Mouse (Mus musculus): ENCODE data around the gene Zfp704.

Gene Zfp704

GRCm38 (mm10) chr3:9461660-9462059 lies 148.2 kb downstream of the Zfp704 start:
- no peak for DNase-seq (ENCODE audit: low spot score in 2 of 2)

DNA sequence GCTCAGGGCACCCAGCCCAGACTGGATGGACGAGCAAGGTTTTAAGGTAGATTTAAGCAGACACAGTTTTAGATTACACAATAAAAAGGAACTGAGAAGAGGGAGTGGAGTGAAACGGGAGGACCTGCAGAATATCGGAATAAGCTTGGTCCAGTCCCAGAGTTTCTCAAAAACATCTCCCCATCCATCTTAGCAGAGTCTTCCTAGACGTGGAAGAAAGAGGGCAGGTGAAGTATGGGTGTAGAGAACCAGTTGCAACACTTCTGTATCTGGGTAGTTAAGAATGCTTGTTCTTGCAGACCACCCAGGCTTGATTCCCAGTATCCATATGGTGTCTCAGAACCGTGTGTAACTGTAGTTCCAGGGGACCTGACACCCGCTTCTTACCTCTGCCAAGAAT lies 149.6 kb downstream of the Zfp704 start:
- no peak for DNase-seq (ENCODE audit: low spot score in 2 of 2)

GRCm38 (mm10) chr3:9456380-9456890 lies 153.4 kb downstream of the Zfp704 start:
- DNase-seq (ENCODE audit: low spot score in 2 of 2), result no peak

GRCm38 (mm10) chr3:9455351-9455750 lies 154.5 kb downstream of the Zfp704 start:
- DNase-seq (ENCODE audit: low spot score in 2 of 2), result no peak

DNA sequence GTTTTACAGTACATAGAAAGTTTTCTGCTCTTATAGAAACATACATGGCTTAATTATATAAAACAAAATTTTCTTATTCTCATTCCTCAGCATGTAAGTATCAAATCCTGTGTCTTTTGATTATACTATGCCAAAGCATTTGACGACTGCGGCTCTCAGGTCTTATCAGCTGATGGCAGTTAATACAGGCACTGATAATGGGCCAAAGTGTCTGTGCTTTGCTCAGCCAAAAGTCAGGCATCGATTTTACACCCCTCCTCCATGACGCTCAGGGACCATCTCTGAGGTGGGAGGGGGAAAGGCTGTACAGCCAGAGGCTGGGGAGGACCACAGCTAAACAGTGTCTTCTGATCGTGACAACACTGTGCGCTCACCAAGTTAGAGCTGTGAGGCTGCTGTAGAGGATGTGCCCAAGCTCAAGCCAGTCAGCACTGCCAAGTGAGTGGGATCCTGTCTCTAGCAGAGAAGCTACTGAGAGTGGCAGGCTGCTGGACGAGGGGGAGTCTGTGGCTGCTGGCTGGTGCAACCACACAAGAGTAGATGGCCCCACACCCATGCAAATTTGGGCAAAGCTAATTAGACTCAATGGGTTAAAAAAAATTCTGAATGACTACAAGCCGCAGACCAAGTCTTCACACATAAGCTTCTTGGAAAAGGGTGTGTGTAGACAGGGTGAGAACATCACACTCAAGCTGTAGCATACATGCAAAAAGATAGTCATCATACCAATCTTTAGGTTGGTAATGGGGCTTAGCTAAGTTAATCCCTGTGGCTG lies 155.1 kb downstream of the Zfp704 start:
- DNase-seq (ENCODE audit: low spot score in 2 of 2), result no peak

GRCm38 (mm10) chr3:9450521-9450920 lies 159.4 kb downstream of the Zfp704 start:
- no peak for DNase-seq (ENCODE audit: low spot score in 2 of 2)

DNA sequence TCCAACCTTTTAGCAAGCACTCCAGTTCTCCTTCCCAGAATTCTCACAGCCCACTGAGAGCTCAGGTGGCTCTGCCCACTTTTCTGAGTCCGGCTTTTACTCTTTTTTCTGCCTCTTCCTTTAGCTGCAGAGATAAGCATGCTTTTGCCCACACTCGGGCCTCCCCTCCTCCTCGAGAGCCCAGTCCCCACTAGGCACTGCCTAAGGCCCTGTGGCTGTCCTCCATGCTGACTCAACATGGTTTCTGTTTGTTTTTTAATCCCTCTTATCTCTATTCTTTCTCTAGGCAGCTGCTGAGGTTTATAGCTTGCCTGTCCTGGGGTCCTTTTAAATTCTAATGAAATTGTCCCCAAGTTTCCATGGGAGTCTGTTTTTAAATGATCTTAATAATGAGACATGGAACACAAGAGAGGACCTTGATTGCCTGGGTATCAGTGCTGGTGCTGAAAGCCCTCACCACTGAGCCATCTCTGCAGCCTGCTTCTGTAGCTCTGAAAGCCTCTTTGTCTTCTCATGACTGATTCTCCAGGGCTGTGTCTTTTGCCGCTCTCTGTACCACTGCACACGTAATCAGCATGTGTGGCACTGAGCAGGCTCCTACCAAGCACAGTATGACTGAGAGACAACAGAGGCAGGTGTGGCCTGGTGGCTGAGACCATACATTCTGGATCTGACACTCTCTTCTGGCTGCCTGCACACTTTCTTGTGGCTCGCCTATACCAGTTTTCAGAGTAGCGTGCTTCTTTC lies 160.5 kb downstream of the Zfp704 start:
- no peak for DNase-seq (ENCODE audit: low spot score in 2 of 2)

DNA sequence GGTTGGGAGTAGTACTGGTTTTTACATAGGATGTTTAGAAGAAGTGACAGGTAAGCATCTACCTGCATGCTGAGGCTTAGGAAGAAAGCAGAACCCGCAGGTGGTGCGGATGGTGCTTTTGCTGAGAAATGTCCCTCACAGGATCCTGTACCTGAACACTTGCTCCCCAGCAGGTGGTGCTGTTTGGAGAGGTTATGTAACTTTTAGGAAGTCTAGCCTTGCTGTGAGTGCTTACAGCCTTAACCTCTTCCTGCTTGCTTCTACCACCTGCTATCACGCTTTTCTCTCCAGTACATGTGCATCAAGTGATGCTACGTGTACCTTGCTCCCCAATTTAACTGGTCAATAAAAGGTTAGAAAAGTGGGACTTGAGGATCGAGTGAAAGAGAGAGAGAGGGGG lies 161.3 kb downstream of the Zfp704 start:
- no peak for DNase-seq (ENCODE audit: low spot score in 2 of 2)

GRCm38 (mm10) chr3:9444558-9444957 lies 165.3 kb downstream of the Zfp704 start:
- no peak for DNase-seq (ENCODE audit: low spot score in 2 of 2)

- no peak for DNase-seq (ENCODE audit: low spot score in 2 of 2)
Observed at GRCm38 (mm10) chr3:9443981-9444380, 165.9 kb downstream of the Zfp704 start.

- no peak for DNase-seq (ENCODE audit: low spot score in 2 of 2)
Observed at GRCm38 (mm10) chr3:9443476-9443875, 166.4 kb downstream of the Zfp704 start.

- no peak for DNase-seq (ENCODE audit: low spot score in 2 of 2)
Observed at GRCm38 (mm10) chr3:9441566-9442540, 168.0 kb downstream of the Zfp704 start.

DNA sequence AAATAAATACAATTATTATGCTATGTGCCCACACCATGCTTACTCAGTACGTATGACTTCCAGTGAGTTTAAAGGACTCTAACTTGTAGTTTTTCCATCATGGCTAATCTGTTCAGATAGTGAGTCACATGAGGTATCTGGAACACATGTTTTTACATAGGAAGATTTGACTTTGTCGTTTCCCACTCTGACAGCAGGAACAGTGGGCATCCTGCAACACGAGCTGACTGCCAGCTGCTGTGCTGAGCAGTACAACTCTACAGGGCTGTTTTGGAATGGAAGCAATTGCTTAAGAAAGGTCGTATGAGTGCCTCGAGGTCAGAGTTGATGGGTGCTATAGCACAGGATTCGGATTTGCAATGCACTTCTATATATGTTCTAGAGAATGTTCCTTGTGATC lies 169.4 kb downstream of the Zfp704 start:
- no peak for DNase-seq (ENCODE audit: low spot score in 2 of 2)

GRCm38 (mm10) chr3:9439619-9440286 lies 170.1 kb downstream of the Zfp704 start:
- DNase-seq (ENCODE audit: low spot score in 2 of 2), result no peak

GRCm38 (mm10) chr3:9436256-9436655 lies 173.6 kb downstream of the Zfp704 start:
- no peak for DNase-seq (ENCODE audit: low spot score in 2 of 2)

DNA sequence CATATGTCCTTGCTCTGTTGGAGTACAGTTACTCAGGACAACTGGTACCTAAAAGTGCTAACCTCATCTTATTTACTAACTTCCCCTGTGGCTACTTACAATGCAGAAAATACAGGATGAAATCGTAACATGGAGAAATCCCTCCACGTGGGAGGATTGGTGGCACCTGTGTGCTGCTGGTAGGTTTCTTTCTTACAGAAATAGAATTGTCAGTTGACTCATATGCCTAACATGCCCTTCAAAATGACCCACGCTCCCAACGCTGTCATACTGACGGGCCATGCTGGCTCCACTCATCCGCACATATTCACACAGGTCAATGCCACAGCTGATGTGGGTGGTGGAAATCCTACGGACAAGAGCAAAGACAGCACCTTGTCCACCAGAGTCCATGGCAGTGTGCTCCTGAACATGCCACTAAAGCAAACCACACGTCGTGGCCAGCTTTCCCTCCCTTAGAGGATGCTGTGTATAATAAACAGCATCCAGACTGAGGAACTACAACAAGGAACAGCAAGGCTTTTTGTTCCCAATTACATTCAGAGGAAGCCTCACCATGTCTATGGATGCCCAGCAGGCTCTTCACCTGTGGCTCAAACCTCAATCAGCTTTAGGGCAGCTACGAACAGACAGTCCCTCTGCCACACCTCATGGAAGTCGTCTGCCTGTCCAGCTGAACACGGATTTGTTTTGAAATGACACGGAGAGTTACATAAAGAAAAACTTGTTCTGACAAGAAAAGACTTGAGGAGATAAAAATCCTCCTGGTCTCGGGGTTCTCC lies 175.3 kb downstream of the Zfp704 start:
- DNase-seq (ENCODE audit: low spot score in 2 of 2), result no peak

- no peak for DNase-seq (ENCODE audit: low spot score in 2 of 2)
Observed at GRCm38 (mm10) chr3:9432796-9433526, 176.9 kb downstream of the Zfp704 start.

- no peak for DNase-seq (ENCODE audit: low spot score in 2 of 2)
Observed at GRCm38 (mm10) chr3:9432226-9432625, 177.7 kb downstream of the Zfp704 start.

GRCm38 (mm10) chr3:9429946-9430345 lies 179.9 kb downstream of the Zfp704 start:
- DNase-seq (ENCODE audit: low spot score in 2 of 2), result no peak

GRCm38 (mm10) chr3:9427826-9428225 lies 182.1 kb downstream of the Zfp704 start:
- no peak for DNase-seq (ENCODE audit: low spot score in 2 of 2)
